Mouse (Mus musculus): ENCODE results near the gene Tshz3. TPM values are rescaled to one million over a fixed set of nuclear protein-coding genes. Genes with fewer than 3 reads are reported as not detected.
A peak's percentile ranks its signal among the peaks of the same experiment; 100 is the strongest.

The Tshz3 gene
- polyA plus RNA-seq, 1 experiment from 2014 or later: 2.7 TPM

DNA sequence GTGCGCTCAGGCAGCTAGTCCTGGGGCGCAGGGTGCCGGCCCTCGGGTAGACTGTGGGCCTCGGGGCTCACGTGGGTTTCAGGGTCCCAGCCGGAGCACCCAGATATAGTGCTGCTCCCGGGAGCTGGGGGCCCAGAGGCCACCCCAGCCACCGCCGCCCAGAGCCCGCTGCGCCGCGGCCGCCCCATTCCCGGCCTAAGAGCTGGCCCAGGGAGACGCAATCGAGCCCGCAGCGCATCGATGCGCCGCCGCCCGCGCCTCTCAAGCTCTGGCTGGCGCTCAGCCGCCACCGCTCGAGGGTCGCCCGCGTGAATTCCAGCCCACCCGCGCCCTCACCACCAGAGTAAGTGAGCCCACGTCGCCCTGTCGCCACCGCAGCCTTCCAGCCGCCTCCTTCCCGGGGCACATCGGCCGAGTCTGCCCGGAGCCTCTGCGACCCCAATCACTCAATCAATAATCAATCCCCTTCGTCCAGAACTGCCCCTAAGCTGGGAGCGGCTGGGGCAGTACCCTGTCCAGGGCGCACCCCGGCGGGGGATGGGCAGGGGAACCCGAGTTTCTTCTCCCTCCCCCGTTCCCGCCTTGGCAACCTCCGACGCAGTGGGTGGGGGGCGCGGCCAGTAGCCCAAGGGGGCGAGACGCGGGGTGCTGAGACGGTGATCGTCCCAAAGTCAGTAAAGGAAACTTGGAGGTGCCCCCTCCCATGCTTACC lies 1.4 kb upstream of the Tshz3 start:
- Histone ChIP-seq H3K27me3 (ENCODE audit: control insufficient read depth, insufficient read depth, low read length) (peaks cover 61% of the 10 kb centered on the region), H3K9me3 (ENCODE audit: control insufficient read depth, low read length) (no peaks in the 10 kb centered on the region), H3K36me3 (ENCODE audit: control insufficient read depth, insufficient read depth, low read length) (no peaks in the 10 kb centered on the region), H3K9ac (ENCODE audit: low read length) (peak overlapping the region; percentile 74), H3K27ac (replicated peaks in 1 of 2; ENCODE audit: control insufficient read depth in 1 of 2, insufficient read depth in 1 of 2, low read depth in 2 of 2, low read length in 2 of 2) (peak overlapping the region in 1 of 2 experiments; percentile 64; a peak in 2 of 4 replicates), H3K4me2 (ENCODE audit: low read length) (peak overlapping the region; percentile 100), H3K4me3 (ENCODE audit: control insufficient read depth in 1 of 2, insufficient read depth in 1 of 2, low read depth in 1 of 2, low read length in 2 of 2) (peak overlapping the region; percentile 52 to 74), H3K4me1 (ENCODE audit: control insufficient read depth in 2 of 2, insufficient read depth in 2 of 2, low read length in 2 of 2) (peaks cover 0 to 9% of the 10 kb centered on the region in 2 experiments; a peak in 2 of 4 replicates)
- ATAC-seq (ENCODE audit: insufficient number of reproducible peaks, insufficient read depth, low FRiP score, low read depth): 0 out of 2 replicates have a peak, but pooled peaks have one; percentile 13
- WGBS: under 1% methylated on average over 52 of the region's 62 CpGs

DNA sequence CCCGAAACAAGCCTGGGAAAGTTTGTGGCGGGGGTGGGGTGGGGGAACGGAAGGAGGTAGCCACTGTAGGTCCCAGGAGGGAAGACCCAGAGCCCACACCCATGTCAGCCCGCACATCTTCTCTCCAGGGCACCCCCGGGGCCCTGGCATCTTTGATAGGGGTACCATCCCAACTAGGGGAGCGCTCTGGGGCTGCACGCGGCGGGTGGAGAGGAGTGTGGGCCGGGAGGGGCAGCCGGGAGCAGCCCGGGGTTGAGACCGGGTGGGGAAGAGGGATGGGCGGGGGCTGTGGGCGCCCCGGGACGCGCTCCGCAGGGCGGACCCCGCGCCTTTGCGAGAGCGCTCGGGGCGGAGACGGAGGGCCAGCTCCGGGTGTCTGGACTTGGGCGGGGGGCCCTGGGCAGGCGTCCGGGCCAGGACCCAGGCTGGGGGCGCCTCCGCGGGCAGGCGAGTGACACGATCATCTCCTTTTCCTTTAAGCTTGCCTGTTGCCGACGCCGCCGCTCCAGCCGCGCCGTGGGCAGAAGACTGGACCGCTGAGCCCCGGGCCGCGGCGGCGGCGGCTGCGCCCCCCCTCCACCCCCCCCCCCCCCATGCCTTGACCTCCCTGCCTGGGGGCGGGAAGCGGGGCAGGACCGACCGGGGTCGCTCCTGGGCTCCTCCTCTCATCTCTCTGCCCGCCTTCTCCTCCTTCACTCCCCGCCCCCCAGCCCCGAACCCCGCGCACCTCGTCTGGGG lies 631 bp upstream of the Tshz3 start:
- Histone ChIP-seq H3K9me3 (ENCODE audit: control insufficient read depth, low read length) (no peaks in the 10 kb centered on the region), H3K9ac (ENCODE audit: low read length) (peak overlapping the region; percentile 74), H3K27me3 (ENCODE audit: control insufficient read depth, insufficient read depth, low read length) (peaks cover 57% of the 10 kb centered on the region), H3K27ac (replicated peaks in 1 of 2; ENCODE audit: control insufficient read depth in 1 of 2, insufficient read depth in 1 of 2, low read depth in 2 of 2, low read length in 2 of 2) (peak overlapping the region in 1 of 2 experiments; percentile 64; a peak in 2 of 4 replicates), H3K4me3 (ENCODE audit: control insufficient read depth in 1 of 2, insufficient read depth in 1 of 2, low read depth in 1 of 2, low read length in 2 of 2) (peak overlapping the region; percentile 52 to 74), H3K4me1 (ENCODE audit: control insufficient read depth in 2 of 2, insufficient read depth in 2 of 2, low read length in 2 of 2) (peaks cover 0 to 9% of the 10 kb centered on the region in 2 experiments; a peak in 1 of 4 replicates), H3K4me2 (ENCODE audit: low read length) (peak overlapping the region; percentile 100), H3K36me3 (ENCODE audit: control insufficient read depth, insufficient read depth, low read length) (no peaks in the 10 kb centered on the region)
- under 1% methylated on average over 35 of the region's 62 CpGs for WGBS
- peak; percentile 70 for ATAC-seq (ENCODE audit: insufficient number of reproducible peaks, insufficient read depth, low FRiP score, low read depth)

DNA sequence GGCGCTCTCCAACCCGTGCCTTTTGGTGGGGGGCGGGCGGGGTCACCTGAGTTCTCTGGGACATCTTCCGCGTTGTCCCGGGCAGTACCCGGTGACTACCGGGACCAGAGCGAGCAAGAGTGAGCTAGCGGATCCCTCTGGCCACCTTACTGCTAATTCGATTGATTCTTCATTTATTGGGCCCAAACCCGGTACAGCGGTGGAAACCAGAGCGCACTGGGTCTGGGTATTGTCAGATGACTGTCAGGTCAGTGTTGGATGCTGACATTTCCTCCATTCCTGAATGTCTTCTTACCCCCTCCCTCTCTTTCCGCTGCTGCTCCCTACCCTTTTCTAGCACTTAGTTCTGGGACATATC lies 650 bp downstream of the Tshz3 start:
- H3K36me3 ChIP-seq (ENCODE audit: control insufficient read depth, insufficient read depth, low read length): no peaks in the 10 kb centered on the region
- no peak for ATAC-seq (ENCODE audit: insufficient number of reproducible peaks, insufficient read depth, low FRiP score, low read depth)
- H3K4me1 ChIP-seq (ENCODE audit: control insufficient read depth in 2 of 2, insufficient read depth in 2 of 2, low read length in 2 of 2): peaks cover 0 to 9% of the 10 kb centered on the region in 2 experiments; a peak in 1 of 4 replicates
- H3K4me2 ChIP-seq (ENCODE audit: low read length): peak overlapping the region; percentile 100
- H3K4me3 ChIP-seq (ENCODE audit: control insufficient read depth in 1 of 2, insufficient read depth in 1 of 2, low read depth in 1 of 2, low read length in 2 of 2): peak overlapping the region; percentile 52 to 74
- H3K9me3 ChIP-seq (ENCODE audit: control insufficient read depth, low read length): no peaks in the 10 kb centered on the region
- peak overlapping the region; percentile 74 for H3K9ac ChIP-seq (ENCODE audit: low read length)
- H3K27ac ChIP-seq (replicated peaks in 1 of 2; ENCODE audit: control insufficient read depth in 1 of 2, insufficient read depth in 1 of 2, low read depth in 2 of 2, low read length in 2 of 2): peak overlapping the region in 1 of 2 experiments; percentile 64; a peak in 2 of 4 replicates
- H3K27me3 ChIP-seq (ENCODE audit: control insufficient read depth, insufficient read depth, low read length): peaks cover 45% of the 10 kb centered on the region
- WGBS: under 1% methylated on average over 16 of the region's 16 CpGs

DNA sequence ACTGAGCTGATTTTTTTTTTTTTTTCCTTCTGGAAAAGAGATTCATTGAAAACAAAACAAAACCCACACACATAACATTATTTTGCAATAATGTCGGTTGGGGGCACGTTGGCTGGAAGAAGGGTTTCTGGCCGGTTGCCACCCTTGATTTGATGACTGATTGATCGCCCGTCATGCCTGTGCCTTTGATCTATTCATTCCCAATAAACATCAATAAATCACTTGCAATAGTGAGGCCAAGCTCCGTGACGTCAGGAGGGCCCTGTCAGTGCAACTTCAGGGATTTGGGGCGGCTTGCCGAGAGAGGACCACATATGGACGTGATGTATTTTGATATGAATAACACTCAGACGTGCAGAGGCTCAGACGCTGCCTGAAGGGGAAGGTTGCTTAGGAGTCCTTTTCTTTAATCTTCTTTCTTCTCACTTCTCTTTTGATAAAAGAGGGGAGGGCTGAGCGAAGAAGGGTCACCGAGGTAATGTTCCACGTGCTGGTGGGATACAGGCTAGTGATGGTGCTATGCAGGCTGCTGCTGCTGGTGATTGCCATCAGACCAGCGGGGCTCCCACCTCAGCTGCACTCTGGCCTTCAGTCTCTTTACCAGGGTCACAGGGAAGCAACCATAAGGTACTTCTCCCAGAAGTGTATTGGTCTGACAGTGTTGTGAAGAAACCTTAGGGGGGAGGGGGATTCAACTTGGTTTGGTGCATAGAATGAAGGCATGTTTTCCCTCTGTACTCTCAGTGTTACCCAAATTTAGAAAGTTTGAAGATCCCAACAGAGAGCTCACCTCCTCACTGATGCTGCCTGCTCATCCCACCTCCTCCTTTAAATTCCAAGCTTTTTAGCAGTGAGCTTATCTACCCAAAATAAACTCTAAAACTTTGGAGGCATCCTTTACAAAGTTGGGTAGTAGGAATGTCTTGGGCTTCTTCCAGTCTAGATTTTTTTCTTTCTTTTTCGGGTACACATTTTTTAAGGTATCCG lies 1.4 kb downstream of the Tshz3 start:
- peaks cover 37% of the 10 kb centered on the region for H3K27me3 ChIP-seq (ENCODE audit: control insufficient read depth, insufficient read depth, low read length)
- peaks cover 0 to 9% of the 10 kb centered on the region in 2 experiments; a peak in 1 of 4 replicates for H3K4me1 ChIP-seq (ENCODE audit: control insufficient read depth in 2 of 2, insufficient read depth in 2 of 2, low read length in 2 of 2)
- H3K27ac ChIP-seq (replicated peaks in 1 of 2; ENCODE audit: control insufficient read depth in 1 of 2, insufficient read depth in 1 of 2, low read depth in 2 of 2, low read length in 2 of 2): no peak overlapping the region
- 15% methylated on average over 18 of the region's 18 CpGs for WGBS
- H3K9me3 ChIP-seq (ENCODE audit: control insufficient read depth, low read length): no peaks in the 10 kb centered on the region
- no peak for ATAC-seq (ENCODE audit: insufficient number of reproducible peaks, insufficient read depth, low FRiP score, low read depth)
- no peaks in the 10 kb centered on the region for H3K36me3 ChIP-seq (ENCODE audit: control insufficient read depth, insufficient read depth, low read length)
- 0 out of 2 replicates have a peak overlapping the region, but pooled peaks have one; percentile 74 for H3K9ac ChIP-seq (ENCODE audit: low read length)
- peak overlapping the region; percentile 100 for H3K4me2 ChIP-seq (ENCODE audit: low read length)
- peak overlapping the region in 1 of 2 experiments; percentile 74; a peak in 2 of 4 replicates for H3K4me3 ChIP-seq (ENCODE audit: control insufficient read depth in 1 of 2, insufficient read depth in 1 of 2, low read depth in 1 of 2, low read length in 2 of 2)

DNA sequence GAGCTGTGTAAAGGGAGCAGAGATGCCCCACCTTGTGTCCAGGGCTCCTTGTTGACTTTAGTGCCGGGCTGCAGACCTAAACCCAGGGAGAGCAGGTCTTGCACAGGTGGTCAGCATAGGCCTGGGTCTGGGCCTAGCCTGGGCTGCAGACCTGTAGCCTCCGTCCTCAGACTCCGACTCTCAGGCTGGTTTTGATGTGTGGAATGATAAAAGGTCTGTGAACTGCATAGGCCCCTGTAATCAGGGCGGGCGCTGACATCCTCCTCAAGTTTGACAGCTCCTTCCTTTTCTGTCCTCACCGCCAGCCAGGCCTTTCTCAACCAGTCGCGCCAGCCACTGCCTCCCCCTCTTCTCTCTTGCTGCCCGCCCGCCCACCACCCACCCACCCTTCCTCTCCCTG lies 8.7 kb downstream of the Tshz3 start:
- H3K36me3 ChIP-seq (ENCODE audit: control insufficient read depth, insufficient read depth, low read length): no peaks in the 10 kb centered on the region
- WGBS: 24% methylated on average over 8 of the region's 10 CpGs
- no peaks in the 10 kb centered on the region for H3K9me3 ChIP-seq (ENCODE audit: control insufficient read depth, low read length)
- no peak overlapping the region for H3K4me3 ChIP-seq (ENCODE audit: control insufficient read depth in 1 of 2, insufficient read depth in 1 of 2, low read depth in 1 of 2, low read length in 2 of 2)
- H3K9ac ChIP-seq (ENCODE audit: low read length): no peak overlapping the region
- H3K4me1 ChIP-seq (ENCODE audit: control insufficient read depth in 2 of 2, insufficient read depth in 2 of 2, low read length in 2 of 2): peaks cover 0 to 7% of the 10 kb centered on the region in 2 experiments; a peak in 1 of 4 replicates
- no peaks in the 10 kb centered on the region for H3K27me3 ChIP-seq (ENCODE audit: control insufficient read depth, insufficient read depth, low read length)
- no peak overlapping the region for H3K27ac ChIP-seq (replicated peaks in 1 of 2; ENCODE audit: control insufficient read depth in 1 of 2, insufficient read depth in 1 of 2, low read depth in 2 of 2, low read length in 2 of 2)
- no peak overlapping the region for H3K4me2 ChIP-seq (ENCODE audit: low read length)
- ATAC-seq (ENCODE audit: insufficient number of reproducible peaks, insufficient read depth, low FRiP score, low read depth): no peak

DNA sequence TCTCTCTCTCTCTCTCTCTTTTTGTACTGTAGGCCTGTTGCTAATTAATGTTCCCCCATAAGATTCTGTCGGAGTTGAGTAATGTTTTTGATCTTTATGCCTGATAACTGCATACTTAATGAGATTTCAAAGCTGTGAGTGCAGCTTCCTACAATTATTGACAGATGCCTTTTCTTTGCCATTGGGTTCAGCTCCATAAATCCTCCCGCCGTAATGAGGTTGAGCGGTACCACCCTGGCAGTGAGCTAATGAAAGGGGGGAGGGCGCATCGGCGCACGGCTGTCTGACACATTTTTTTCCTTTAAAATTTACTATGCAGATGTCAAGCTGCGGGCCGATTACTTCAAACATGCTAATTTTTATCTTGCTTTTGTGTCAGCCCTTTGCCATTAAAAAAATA lies 9.3 kb downstream of the Tshz3 start:
- Histone ChIP-seq H3K27me3 (ENCODE audit: control insufficient read depth, insufficient read depth, low read length) (no peaks in the 10 kb centered on the region), H3K4me1 (ENCODE audit: control insufficient read depth in 2 of 2, insufficient read depth in 2 of 2, low read length in 2 of 2) (peaks cover 0 to 7% of the 10 kb centered on the region in 2 experiments; a peak in 1 of 4 replicates), H3K4me2 (ENCODE audit: low read length) (no peak overlapping the region), H3K9ac (ENCODE audit: low read length) (no peak overlapping the region), H3K4me3 (ENCODE audit: control insufficient read depth in 1 of 2, insufficient read depth in 1 of 2, low read depth in 1 of 2, low read length in 2 of 2) (no peak overlapping the region), H3K27ac (replicated peaks in 1 of 2; ENCODE audit: control insufficient read depth in 1 of 2, insufficient read depth in 1 of 2, low read depth in 2 of 2, low read length in 2 of 2) (no peak overlapping the region), H3K36me3 (ENCODE audit: control insufficient read depth, insufficient read depth, low read length) (no peaks in the 10 kb centered on the region), H3K9me3 (ENCODE audit: control insufficient read depth, low read length) (no peaks in the 10 kb centered on the region)
- ATAC-seq (ENCODE audit: insufficient number of reproducible peaks, insufficient read depth, low FRiP score, low read depth): no peak
- 59% methylated on average over 10 of the region's 10 CpGs for WGBS

Data from heart, embryonic 14.5 days (tissue).